Mouse (Mus musculus) stomach, embryonic 14.5 days (tissue): ENCODE results near the gene E2f1. TPM values are rescaled to one million over a fixed set of nuclear protein-coding genes. Genes with fewer than 3 reads are reported as not detected.

ENCODE experiments used
- ATAC-seq: fragments of 200-750 bp; cut with Nextera tagmentation; 2 replicates; pipeline ENCODE4 v1.8.0; 2017; ENCODE audit warnings: low read depth, moderate TSS enrichment; ENCODE audit not compliant: insufficient number of reproducible peaks, insufficient read depth, low FRiP score
- H3K27ac ChIP-seq: fragments of 300-500 bp; sonication (generic); 2 replicates; pipeline ENCODE4 v1.5.1; 2014; ENCODE audit warnings: mild to moderate bottlenecking, low read length, moderate library complexity, mixed read lengths
- H3K27me3 ChIP-seq: fragments of 300-500 bp; sonication (generic); 2 replicates; pipeline ENCODE4 v1.6.1; 2014; ENCODE audit warnings: low read length, control low read depth, mixed read lengths; ENCODE audit not compliant: control insufficient read depth, insufficient read depth
- H3K36me3 ChIP-seq: fragments of 300-500 bp; sonication (generic); 2 replicates; pipeline ENCODE4 v1.6.1; 2014; ENCODE audit warnings: mild to moderate bottlenecking, control low read depth, low read length, moderate library complexity, mixed read lengths; ENCODE audit not compliant: control insufficient read depth, insufficient read depth
- H3K4me1 ChIP-seq: fragments of 300-500 bp; sonication (generic); 2 replicates; pipeline ENCODE4 v1.6.1; 2014; ENCODE audit warnings: low read length, control low read depth, mixed read lengths; ENCODE audit not compliant: control insufficient read depth, insufficient read depth
- H3K4me2 ChIP-seq: fragments of 300-500 bp; sonication (generic); replicated peaks from 2 replicates; pipeline ENCODE4 v1.6.1; 2014; ENCODE audit warnings: low read depth, low read length, control low read depth
- H3K4me3 ChIP-seq: fragments of 300-500 bp; sonication (generic); 2 replicates; pipeline ENCODE4 v1.5.1; 2014; ENCODE audit warnings: low read depth, low read length, control low read depth
- H3K9ac ChIP-seq: fragments of 300-500 bp; sonication (generic); replicated peaks from 2 replicates; pipeline ENCODE4 v1.6.1; 2014; ENCODE audit warnings: low read depth, mild to moderate bottlenecking, control low read depth, low read length, moderate library complexity, mixed read lengths
- H3K9me3 ChIP-seq: fragments of 300-500 bp; sonication (generic); 2 replicates; pipeline ENCODE4 v1.6.1; 2016; ENCODE audit warnings: low read depth, low read length, control low read depth; ENCODE audit not compliant: control insufficient read depth
- WGBS: fragments of 180-500 bp; shearing (Covaris S2); extraction: QIAGEN DNeasy Blood & Tissue Kit; methylation state at CpG from one replicate; pipeline ENCODE4 v1.1.7; 2014; 5-methylcytosine and 5-hydroxymethylcytosine counted together
- polyA plus RNA-seq: library from polyadenylated mRNA; unstranded; fragments of >200 nt; fragmentation: Nextera tagmentation; extraction: Ambion mirVana; gene quantifications from 2 replicates; pipeline ENCODE4 v1.2.1, GENCODE M21; 2014

E2f1 gene
- polyA plus RNA-seq, 1 experiment from 2014 or later, result 7.4 TPM

GRCm38 (mm10) chr2:154604156-154604555 lies 34.5 kb upstream of the E2f1 start:
- H3K36me3 ChIP-seq, result no peaks in the 10 kb centered on the region
- H3K27me3 ChIP-seq, result no peaks in the 10 kb centered on the region
- H3K4me2 ChIP-seq, result peak overlapping the region; percentile 88
- 31% methylated on average over 7 of the region's 7 CpGs for WGBS
- H3K27ac ChIP-seq, result no peak overlapping the region
- H3K9me3 ChIP-seq, result no peaks in the 10 kb centered on the region
- ATAC-seq, result no peak
- H3K4me1 ChIP-seq, result peaks cover 7% of the 10 kb centered on the region; the same call in 1 of the 2 replicates
- H3K4me3 ChIP-seq, result peak overlapping the region; percentile 87
- no peak overlapping the region for H3K9ac ChIP-seq

- WGBS, result 1% methylated on average over 13 of the region's 13 CpGs
- H3K4me3 ChIP-seq, result peak within 1 kb of the TSS; percentile 87
Observed at GRCm38 (mm10) chr2:154603638-154604153, 34.0 kb upstream of the E2f1 start, which contains the start of gene Pxmp4. Gene Pxmp4 (minus strand): TSS chr2:154603708.

GRCm38 (mm10) chr2:154603007-154603637 lies 33.4 kb upstream of the E2f1 start:
- H3K4me1 ChIP-seq, result peaks cover 7% of the 10 kb centered on the region; the same call in 1 of the 2 replicates
- H3K9me3 ChIP-seq, result no peaks in the 10 kb centered on the region
- WGBS, result 16% methylated on average over 22 of the region's 22 CpGs
- peak overlapping the region; percentile 80 for H3K9ac ChIP-seq
- H3K27me3 ChIP-seq, result no peaks in the 10 kb centered on the region
- peak overlapping the region; percentile 87 for H3K4me3 ChIP-seq
- no peak overlapping the region; the same call in 1 of the 2 replicates for H3K27ac ChIP-seq
- H3K36me3 ChIP-seq, result no peaks in the 10 kb centered on the region
- H3K4me2 ChIP-seq, result peak overlapping the region; percentile 88
- ATAC-seq, result no peak

More at GRCm38 (mm10) chr2:154603638-154604153, 34.0 kb upstream of the E2f1 start, which contains the start of gene Pxmp4:
- Histone ChIP-seq H3K36me3 (no peaks in the 10 kb centered on the region), H3K9ac (peak within 1 kb of the TSS; percentile 80), H3K9me3 (no peaks in the 10 kb centered on the region), H3K27ac (no peak within 1 kb of the TSS; the same call in 1 of the 2 replicates), H3K27me3 (no peaks in the 10 kb centered on the region), H3K4me1 (peaks cover 7% of the 10 kb centered on the region; the same call in 1 of the 2 replicates), H3K4me2 (peak within 1 kb of the TSS; percentile 88)
- ATAC-seq, result peak; percentile 100

- Histone ChIP-seq H3K27ac (no peak overlapping the region), H3K9me3 (no peaks in the 10 kb centered on the region), H3K27me3 (no peaks in the 10 kb centered on the region), H3K4me3 (no peak overlapping the region), H3K4me2 (no peak overlapping the region), H3K4me1 (peaks cover 7% of the 10 kb centered on the region; the same call in 1 of the 2 replicates), H3K36me3 (no peaks in the 10 kb centered on the region), H3K9ac (no peak overlapping the region)
- ATAC-seq, result no peak
- 70% methylated on average over 3 of the region's 3 CpGs for WGBS
Observed at GRCm38 (mm10) chr2:154601324-154601723, 31.6 kb upstream of the E2f1 start.

GRCm38 (mm10) chr2:154600586-154600985 lies 30.9 kb upstream of the E2f1 start:
- WGBS, result 68% methylated on average over 6 of the region's 6 CpGs
- Histone ChIP-seq H3K4me1 (peaks cover 7% of the 10 kb centered on the region; the same call in 1 of the 2 replicates), H3K27me3 (no peaks in the 10 kb centered on the region), H3K27ac (no peak overlapping the region), H3K36me3 (no peaks in the 10 kb centered on the region), H3K4me3 (no peak overlapping the region), H3K9ac (no peak overlapping the region), H3K9me3 (no peaks in the 10 kb centered on the region), H3K4me2 (no peak overlapping the region)
- no peak for ATAC-seq

- ATAC-seq, result no peak
- WGBS, result 87% methylated on average over 3 of the region's 3 CpGs
Observed at GRCm38 (mm10) chr2:154597399-154597798, 27.7 kb upstream of the E2f1 start.

GRCm38 (mm10) chr2:154595775-154596174 lies 26.1 kb upstream of the E2f1 start:
- Histone ChIP-seq H3K4me3 (no peak overlapping the region), H3K27ac (no peak overlapping the region)
- WGBS, result 76% methylated on average over 5 of the region's 5 CpGs

More at GRCm38 (mm10) chr2:154597399-154597798, 27.7 kb upstream of the E2f1 start:
- H3K27me3 ChIP-seq, result no peaks in the 10 kb centered on the region
- no peaks in the 10 kb centered on the region for H3K4me1 ChIP-seq
- peaks cover 5% of the 10 kb centered on the region; the same call in 1 of the 2 replicates for H3K36me3 ChIP-seq
- no peak overlapping the region for H3K9ac ChIP-seq
- no peak overlapping the region for H3K27ac ChIP-seq
- H3K4me2 ChIP-seq, result no peak overlapping the region
- H3K9me3 ChIP-seq, result no peaks in the 10 kb centered on the region
- H3K4me3 ChIP-seq, result no peak overlapping the region

GRCm38 (mm10) chr2:154593025-154593424 lies 23.3 kb upstream of the E2f1 start:
- Histone ChIP-seq H3K27ac (no peak overlapping the region), H3K9me3 (no peaks in the 10 kb centered on the region), H3K27me3 (no peaks in the 10 kb centered on the region), H3K9ac (no peak overlapping the region), H3K4me1 (no peaks in the 10 kb centered on the region), H3K4me3 (no peak overlapping the region), H3K36me3 (peaks cover 5% of the 10 kb centered on the region; the same call in 1 of the 2 replicates), H3K4me2 (no peak overlapping the region)
- ATAC-seq, result no peak
- 70% methylated on average over 3 of the region's 3 CpGs for WGBS

More at GRCm38 (mm10) chr2:154595775-154596174, 26.1 kb upstream of the E2f1 start:
- no peak for ATAC-seq
- no peaks in the 10 kb centered on the region for H3K27me3 ChIP-seq
- H3K9ac ChIP-seq, result no peak overlapping the region
- H3K9me3 ChIP-seq, result no peaks in the 10 kb centered on the region
- H3K36me3 ChIP-seq, result peaks cover 5% of the 10 kb centered on the region; the same call in 1 of the 2 replicates
- no peak overlapping the region for H3K4me2 ChIP-seq
- no peaks in the 10 kb centered on the region for H3K4me1 ChIP-seq
